Mouse (Mus musculus) neural tube, embryonic 14.5 days (tissue): ENCODE data around the gene Xxylt1. TPM values are rescaled to one million over a fixed set of nuclear protein-coding genes. Genes with fewer than 3 reads are reported as not detected.

Source experiments
- ATAC-seq: fragments of 200-750 bp; cut with Nextera tagmentation; 2 replicates; pipeline ENCODE4 v1.8.0; 2017; ENCODE audit warnings: low read depth, mild to moderate bottlenecking, moderate TSS enrichment, moderate library complexity
- H3K27ac ChIP-seq: fragments of 300-500 bp; sonication (generic); 2 replicates; pipeline ENCODE4 v1.5.1; 2014; ENCODE audit warnings: low read depth, mild to moderate bottlenecking, control low read depth, low read length, moderate library complexity, mixed read lengths
- H3K27me3 ChIP-seq: fragments of 300-500 bp; sonication (generic); 2 replicates; pipeline ENCODE4 v1.6.1; 2014; ENCODE audit warnings: low read length; ENCODE audit not compliant: control insufficient read depth, insufficient read depth
- H3K36me3 ChIP-seq: fragments of 300-500 bp; sonication (generic); 2 replicates; pipeline ENCODE4 v1.6.1; 2014; ENCODE audit warnings: low read length, mixed read lengths; ENCODE audit not compliant: control insufficient read depth, insufficient read depth
- H3K4me1 ChIP-seq: fragments of 300-500 bp; sonication (generic); 2 replicates; pipeline ENCODE4 v1.6.1; 2014; ENCODE audit warnings: low read length; ENCODE audit not compliant: control insufficient read depth, insufficient read depth
- H3K4me2 ChIP-seq: fragments of 300-500 bp; sonication (generic); 2 replicates; pipeline ENCODE4 v1.6.1; 2014; ENCODE audit warnings: mild to moderate bottlenecking, low read depth, low read length, control low read depth
- H3K4me3 ChIP-seq: fragments of 300-500 bp; sonication (generic); 2 replicates; pipeline ENCODE4 v1.5.1; 2014; ENCODE audit warnings: low read depth, low read length, control low read depth, mixed read lengths
- H3K9ac ChIP-seq: fragments of 300-500 bp; sonication (generic); replicated peaks from 2 replicates; pipeline ENCODE4 v1.6.1; 2014; ENCODE audit warnings: low read depth, mild to moderate bottlenecking, control low read depth, low read length, mixed read lengths
- H3K9me3 ChIP-seq: fragments of 300-500 bp; sonication (generic); 2 replicates; pipeline ENCODE4 v1.6.1; 2016; ENCODE audit warnings: low read length; ENCODE audit not compliant: control insufficient read depth
- WGBS: fragments of 180-500 bp; shearing (Covaris S2); extraction: QIAGEN DNeasy Blood & Tissue Kit; methylation state at CpG from one replicate; pipeline ENCODE4 v1.1.7; 2014; 5-methylcytosine and 5-hydroxymethylcytosine counted together
- polyA plus RNA-seq: library from polyadenylated mRNA; unstranded; fragments of >200 nt; fragmentation: Nextera tagmentation; extraction: Ambion mirVana; gene quantifications from 2 replicates; pipeline ENCODE4 v1.2.1, GENCODE M21; 2014

Xxylt1 gene
- polyA plus RNA-seq, 1 experiment from 2014 or later = 17.3 TPM

- ATAC-seq = no peak
- H3K9ac ChIP-seq = no peak overlapping the region
- 76% methylated on average over 7 of the region's 7 CpGs for WGBS
Observed at GRCm38 (mm10) chr16:31068280-31068679, 13.0 kb downstream of the Xxylt1 start.

GRCm38 (mm10) chr16:31066344-31067098 is 14.7 kb downstream of the Xxylt1 start:
- Histone ChIP-seq H3K4me2 (no peak overlapping the region), H3K9me3 (no peaks in the 10 kb centered on the region), H3K4me1 (no peaks in the 10 kb centered on the region), H3K27ac (no peak overlapping the region), H3K4me3 (no peak overlapping the region), H3K9ac (no peak overlapping the region), H3K27me3 (no peaks in the 10 kb centered on the region), H3K36me3 (no peaks in the 10 kb centered on the region)
- WGBS = 68% methylated on average over 15 of the region's 15 CpGs
- ATAC-seq = no peak

More at GRCm38 (mm10) chr16:31068280-31068679, 13.0 kb downstream of the Xxylt1 start:
- Histone ChIP-seq H3K4me2 (no peak overlapping the region), H3K4me1 (no peaks in the 10 kb centered on the region), H3K9me3 (no peaks in the 10 kb centered on the region), H3K27ac (no peak overlapping the region), H3K4me3 (no peak overlapping the region), H3K27me3 (no peaks in the 10 kb centered on the region), H3K36me3 (no peaks in the 10 kb centered on the region)

GRCm38 (mm10) chr16:31064782-31065181 is 16.4 kb downstream of the Xxylt1 start:
- no peak for ATAC-seq
- no peak overlapping the region for H3K4me3 ChIP-seq
- H3K9me3 ChIP-seq = no peaks in the 10 kb centered on the region
- 94% methylated on average over 6 of the region's 6 CpGs for WGBS
- no peak overlapping the region for H3K4me2 ChIP-seq
- H3K36me3 ChIP-seq = no peaks in the 10 kb centered on the region
- no peak overlapping the region for H3K27ac ChIP-seq
- H3K9ac ChIP-seq = no peak overlapping the region
- no peaks in the 10 kb centered on the region for H3K4me1 ChIP-seq
- H3K27me3 ChIP-seq = no peaks in the 10 kb centered on the region

- Histone ChIP-seq H3K4me2 (no peak overlapping the region), H3K9ac (no peak overlapping the region), H3K4me3 (no peak overlapping the region), H3K27me3 (no peaks in the 10 kb centered on the region), H3K4me1 (0 out of 2 replicates have a peak, but pooled peaks cover 6% of the 10 kb centered on the region), H3K36me3 (no peaks in the 10 kb centered on the region), H3K27ac (no peak overlapping the region), H3K9me3 (no peaks in the 10 kb centered on the region)
- WGBS = 90% methylated on average over 3 of the region's 3 CpGs
- no peak for ATAC-seq
Observed at GRCm38 (mm10) chr16:31062918-31063317, 18.3 kb downstream of the Xxylt1 start.

GRCm38 (mm10) chr16:31061246-31061880 is 19.9 kb downstream of the Xxylt1 start:
- Histone ChIP-seq H3K9ac (no peak overlapping the region), H3K27me3 (no peaks in the 10 kb centered on the region), H3K9me3 (no peaks in the 10 kb centered on the region), H3K27ac (no peak overlapping the region), H3K4me3 (no peak overlapping the region), H3K4me2 (no peak overlapping the region), H3K36me3 (no peaks in the 10 kb centered on the region), H3K4me1 (0 out of 2 replicates have a peak, but pooled peaks cover 6% of the 10 kb centered on the region)
- WGBS = 84% methylated on average over 11 of the region's 11 CpGs
- no peak for ATAC-seq

GRCm38 (mm10) chr16:31060714-31061113 is 20.5 kb downstream of the Xxylt1 start:
- Histone ChIP-seq H3K9me3 (no peaks in the 10 kb centered on the region), H3K9ac (no peak overlapping the region), H3K4me2 (no peak overlapping the region), H3K36me3 (no peaks in the 10 kb centered on the region), H3K4me3 (no peak overlapping the region), H3K27ac (no peak overlapping the region), H3K4me1 (0 out of 2 replicates have a peak, but pooled peaks cover 6% of the 10 kb centered on the region), H3K27me3 (no peaks in the 10 kb centered on the region)
- WGBS = 97% methylated on average over 13 of the region's 13 CpGs
- ATAC-seq = no peak

GRCm38 (mm10) chr16:31060226-31060625 is 21.0 kb downstream of the Xxylt1 start:
- Histone ChIP-seq H3K4me2 (no peak overlapping the region), H3K27me3 (no peaks in the 10 kb centered on the region), H3K9ac (no peak overlapping the region), H3K4me3 (no peak overlapping the region), H3K4me1 (0 out of 2 replicates have a peak, but pooled peaks cover 6% of the 10 kb centered on the region), H3K36me3 (no peaks in the 10 kb centered on the region), H3K27ac (no peak overlapping the region), H3K9me3 (no peaks in the 10 kb centered on the region)
- 95% methylated on average over 3 of the region's 3 CpGs for WGBS
- no peak for ATAC-seq

- H3K9ac ChIP-seq = no peak overlapping the region
- no peaks in the 10 kb centered on the region for H3K27me3 ChIP-seq
- WGBS = 87% methylated on average over 4 of the region's 4 CpGs
- no peak for ATAC-seq
- no peak overlapping the region for H3K4me2 ChIP-seq
- H3K4me3 ChIP-seq = no peak overlapping the region
- H3K36me3 ChIP-seq = no peaks in the 10 kb centered on the region
- H3K4me1 ChIP-seq = 0 out of 2 replicates have a peak, but pooled peaks cover 6% of the 10 kb centered on the region
- H3K9me3 ChIP-seq = no peaks in the 10 kb centered on the region
- 0 out of 2 replicates have a peak overlapping the region, but pooled peaks have one; percentile 34 for H3K27ac ChIP-seq
Observed at GRCm38 (mm10) chr16:31059730-31060129, 21.5 kb downstream of the Xxylt1 start.

- ATAC-seq = no peak
Observed at GRCm38 (mm10) chr16:31052812-31053211, 28.4 kb downstream of the Xxylt1 start.

More at GRCm38 (mm10) chr16:31052812-31053211, 28.4 kb downstream of the Xxylt1 start:
- H3K4me3 ChIP-seq = no peak overlapping the region
- H3K9ac ChIP-seq = no peak overlapping the region
- H3K36me3 ChIP-seq = no peaks in the 10 kb centered on the region
- H3K4me2 ChIP-seq = no peak overlapping the region
- no peaks in the 10 kb centered on the region for H3K4me1 ChIP-seq
- H3K9me3 ChIP-seq = no peaks in the 10 kb centered on the region
- no peak overlapping the region for H3K27ac ChIP-seq
- 64% methylated on average over 6 of the region's 6 CpGs for WGBS
- no peaks in the 10 kb centered on the region for H3K27me3 ChIP-seq
